Mouse (Mus musculus) stomach, embryonic 16.5 days (tissue): ENCODE measurements around the gene Gins3. TPM values are rescaled to one million over a fixed set of nuclear protein-coding genes. Genes with fewer than 3 reads are reported as not detected.
A peak's percentile ranks its signal among the peaks of the same experiment; 100 is the strongest.
"Not testable (repeated sequence)": the region's sequence is repeated elsewhere in the genome, so short reads cannot be mapped to it uniquely, and the experiment has no call there.

Source experiments
- ATAC-seq: fragments of 200-750 bp; cut with Nextera tagmentation; 2 replicates; pipeline ENCODE4 v1.8.0; 2017; ENCODE audit warnings: moderate number of reproducible peaks, moderate TSS enrichment; ENCODE audit not compliant: insufficient read depth, low FRiP score
- H3K27ac ChIP-seq: fragments of 300-500 bp; sonication (generic); 2 replicates; pipeline ENCODE4 v1.5.1; 2014; ENCODE audit warnings: low read length
- H3K27me3 ChIP-seq: fragments of 300-500 bp; sonication (generic); 2 replicates; pipeline ENCODE4 v1.6.1; 2014; ENCODE audit warnings: low read length, control low read depth, mixed read lengths; ENCODE audit not compliant: control insufficient read depth, insufficient read depth
- H3K36me3 ChIP-seq: fragments of 300-500 bp; sonication (generic); 2 replicates; pipeline ENCODE4 v1.6.1; 2014; ENCODE audit warnings: low read length; ENCODE audit not compliant: control insufficient read depth, insufficient read depth
- H3K4me1 ChIP-seq: fragments of 300-500 bp; sonication (generic); 2 replicates; pipeline ENCODE4 v1.6.1; 2014; ENCODE audit warnings: low read length, control low read depth, mixed read lengths; ENCODE audit not compliant: control insufficient read depth, insufficient read depth
- H3K4me2 ChIP-seq: fragments of 300-500 bp; sonication (generic); 2 replicates; pipeline ENCODE4 v1.6.1; 2014; ENCODE audit warnings: low read depth, low read length, mixed read lengths
- H3K4me3 ChIP-seq: fragments of 300-500 bp; sonication (generic); replicated peaks from 2 replicates; pipeline ENCODE4 v1.5.1; 2014; ENCODE audit warnings: mild to moderate bottlenecking, low read length
- H3K9ac ChIP-seq: fragments of 300-500 bp; sonication (generic); 2 replicates; pipeline ENCODE4 v1.6.1; 2014; ENCODE audit warnings: low read length
- H3K9me3 ChIP-seq: fragments of 300-500 bp; sonication (generic); replicated peaks from 2 replicates; pipeline ENCODE4 v1.6.1; 2016; ENCODE audit warnings: low read length, control low read depth; ENCODE audit not compliant: control insufficient read depth
- WGBS: fragments of 180-500 bp; shearing (Covaris S2); extraction: QIAGEN DNeasy Blood & Tissue Kit; methylation state at CpG from one replicate; pipeline ENCODE4 v1.1.7; 2014; 5-methylcytosine and 5-hydroxymethylcytosine counted together
- polyA plus RNA-seq: library from polyadenylated mRNA; unstranded; fragments of >200 nt; fragmentation: Nextera tagmentation; extraction: Ambion mirVana; gene quantifications from 2 replicates; pipeline ENCODE4 v1.2.1, GENCODE M21; 2015

The Gins3 gene
- polyA plus RNA-seq, 1 experiment from 2014 or later: 15.8 TPM

DNA sequence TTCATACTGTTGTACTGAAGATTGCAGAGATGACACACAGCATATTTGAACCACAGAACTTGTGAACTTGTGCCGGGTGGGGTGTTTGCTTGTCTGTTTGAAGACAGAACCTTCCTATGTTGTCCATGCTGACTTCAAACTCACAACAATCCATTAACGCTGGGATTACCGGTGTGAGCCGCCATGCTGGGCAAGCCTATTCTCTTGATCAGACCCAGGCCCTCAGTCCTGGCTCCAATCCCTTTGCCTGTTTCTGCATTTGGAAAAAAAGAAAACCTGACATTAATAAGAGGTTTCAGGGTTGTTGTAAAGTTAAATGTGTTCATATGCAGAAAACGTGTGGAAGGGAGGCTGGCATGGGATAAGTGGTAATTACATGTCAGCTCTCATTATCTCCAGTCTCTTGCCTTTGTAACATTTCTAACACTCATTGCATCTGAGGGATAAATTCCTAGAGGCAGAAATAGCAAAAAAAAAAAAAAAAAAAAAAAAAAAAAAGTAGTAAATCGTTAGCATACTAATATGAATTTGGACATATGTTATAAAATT, 27.2 kb downstream of the Gins3 start:
- Histone ChIP-seq H3K4me3 (no peak overlapping the region), H3K4me2 (no peak overlapping the region), H3K27me3 (no peaks in the 10 kb centered on the region), H3K4me1 (no peaks in the 10 kb centered on the region), H3K36me3 (no peaks in the 10 kb centered on the region), H3K9ac (no peak overlapping the region), H3K27ac (no peak overlapping the region), H3K9me3 (no peaks in the 10 kb centered on the region)
- 86% methylated on average over 6 of the region's 6 CpGs for WGBS
- ATAC-seq: no peak

GRCm38 (mm10) chr8:95661085-95661484, 27.8 kb downstream of the Gins3 start:
- Histone ChIP-seq H3K9ac (no peak overlapping the region), H3K27me3 (no peaks in the 10 kb centered on the region), H3K27ac (no peak overlapping the region), H3K4me2 (no peak overlapping the region), H3K4me3 (no peak overlapping the region), H3K9me3 (no peaks in the 10 kb centered on the region), H3K4me1 (no peaks in the 10 kb centered on the region), H3K36me3 (no peaks in the 10 kb centered on the region)
- no peak for ATAC-seq
- WGBS: 75% methylated on average over 8 of the region's 8 CpGs

DNA sequence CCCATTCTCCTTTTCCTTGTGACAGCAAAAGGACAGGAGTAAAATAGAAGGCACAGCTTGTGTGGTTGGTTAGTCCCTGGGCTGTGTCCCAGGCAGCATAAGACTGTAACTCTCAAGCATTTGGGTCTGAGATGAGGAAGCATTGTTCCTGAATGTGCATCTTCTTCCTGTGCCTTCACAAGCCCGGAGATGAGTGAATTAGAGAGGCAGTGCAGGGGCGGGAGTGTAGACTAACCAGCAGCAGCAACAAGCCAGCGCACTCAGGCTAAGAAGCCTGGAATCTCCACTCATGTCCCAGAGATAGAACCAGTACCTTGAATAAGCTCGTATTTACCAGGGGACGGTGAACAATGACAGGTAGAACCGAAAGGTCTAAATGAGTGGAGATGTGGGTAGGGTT, 28.3 kb downstream of the Gins3 start:
- H3K9ac ChIP-seq: no peak overlapping the region
- no peak overlapping the region for H3K4me3 ChIP-seq
- H3K4me2 ChIP-seq: no peak overlapping the region
- 85% methylated on average over 6 of the region's 6 CpGs for WGBS
- H3K9me3 ChIP-seq: no peaks in the 10 kb centered on the region
- H3K36me3 ChIP-seq: no peaks in the 10 kb centered on the region
- no peak overlapping the region for H3K27ac ChIP-seq
- ATAC-seq: no peak
- no peaks in the 10 kb centered on the region for H3K27me3 ChIP-seq
- H3K4me1 ChIP-seq: no peaks in the 10 kb centered on the region

- H3K9ac ChIP-seq: no peak overlapping the region
- ATAC-seq: no peak
- 70% methylated on average over 7 of the region's 7 CpGs for WGBS
- no peaks in the 10 kb centered on the region for H3K36me3 ChIP-seq
- no peak overlapping the region for H3K27ac ChIP-seq
- H3K4me3 ChIP-seq: no peak overlapping the region
- no peaks in the 10 kb centered on the region for H3K27me3 ChIP-seq
- H3K9me3 ChIP-seq: no peaks in the 10 kb centered on the region
- no peak overlapping the region for H3K4me2 ChIP-seq
- H3K4me1 ChIP-seq: no peaks in the 10 kb centered on the region
These were observed 29.8 kb downstream of the Gins3 start for GRCm38 (mm10) chr8:95662885-95663598.

DNA sequence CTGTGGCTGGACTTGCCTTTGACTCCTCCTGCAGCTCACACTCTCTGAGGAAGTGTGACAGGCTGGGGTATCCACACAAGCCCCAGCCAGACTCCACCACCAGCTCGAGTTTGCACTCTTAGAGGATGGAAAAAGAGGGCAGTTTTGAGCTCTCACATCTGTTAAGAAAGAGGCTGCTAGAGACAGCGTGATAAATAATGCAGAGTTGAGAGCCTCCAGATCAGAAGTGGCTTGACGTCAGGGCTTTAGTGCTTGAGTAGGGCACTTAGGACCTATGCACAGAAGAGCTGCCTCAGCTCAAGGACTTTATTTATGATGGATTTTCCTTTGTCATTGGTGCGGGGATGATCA, 30.3 kb downstream of the Gins3 start:
- H3K4me1 ChIP-seq: no peaks in the 10 kb centered on the region
- H3K4me3 ChIP-seq: no peak overlapping the region
- no peak overlapping the region for H3K27ac ChIP-seq
- no peak for ATAC-seq
- WGBS: 33% methylated on average over 4 of the region's 4 CpGs
- no peaks in the 10 kb centered on the region for H3K9me3 ChIP-seq
- H3K27me3 ChIP-seq: no peaks in the 10 kb centered on the region
- H3K9ac ChIP-seq: no peak overlapping the region
- H3K4me2 ChIP-seq: no peak overlapping the region
- H3K36me3 ChIP-seq: no peaks in the 10 kb centered on the region

- not testable (repeated sequence) for H3K27me3 ChIP-seq, ATAC-seq
These were observed 32.7 kb downstream of the Gins3 start for GRCm38 (mm10) chr8:95665813-95666452.

DNA sequence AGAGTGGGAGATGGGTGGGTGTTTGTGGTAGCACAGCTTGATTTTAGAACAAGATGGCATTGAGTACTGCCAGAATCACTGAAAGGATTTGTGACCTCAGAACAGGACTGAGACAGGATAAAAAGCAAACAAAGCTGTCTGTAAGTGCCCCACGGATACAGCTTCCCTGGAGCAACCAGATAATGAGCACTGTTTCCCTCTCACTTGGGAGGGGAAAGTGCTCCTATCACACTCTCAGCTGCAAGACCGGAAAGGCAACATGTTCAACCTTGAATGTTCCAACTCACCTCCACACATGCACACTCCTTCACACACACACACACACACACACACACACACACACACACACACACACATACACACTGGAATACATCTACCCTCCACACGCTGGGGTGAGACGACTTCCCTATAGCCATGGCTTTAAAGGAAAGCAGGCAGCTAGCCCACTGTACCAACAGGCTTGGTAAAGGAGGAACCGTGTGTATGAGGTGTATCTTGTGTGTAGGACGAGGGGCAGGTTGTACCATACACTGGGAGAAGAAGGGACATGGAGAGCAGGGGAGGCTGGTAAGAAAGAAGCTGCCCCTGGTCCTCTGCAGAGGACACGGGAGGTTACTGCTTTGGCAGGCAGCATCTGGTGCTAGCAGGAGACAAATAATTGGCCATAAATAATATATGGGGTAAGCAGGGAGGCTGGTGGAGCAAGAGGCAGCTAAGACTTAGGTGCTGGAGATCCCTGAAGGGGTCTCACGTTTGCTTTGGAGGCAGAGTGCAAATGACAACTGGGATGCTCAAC, 35.1 kb downstream of the Gins3 start:
- Histone ChIP-seq H3K27me3 (no peaks in the 10 kb centered on the region), H3K36me3 (no peaks in the 10 kb centered on the region), H3K4me1 (no peaks in the 10 kb centered on the region), H3K27ac (no peak overlapping the region), H3K4me3 (no peak overlapping the region), H3K9me3 (no peaks in the 10 kb centered on the region), H3K9ac (no peak overlapping the region), H3K4me2 (no peak overlapping the region)
- peak; percentile 72; the same call in 1 of the 2 replicates for ATAC-seq
- WGBS: 41% methylated on average over 8 of the region's 8 CpGs

More at GRCm38 (mm10) chr8:95665813-95666452, 32.7 kb downstream of the Gins3 start:
- H3K9me3 ChIP-seq, H3K36me3 ChIP-seq, H3K27ac ChIP-seq, H3K4me3 ChIP-seq, H3K4me1 ChIP-seq, H3K9ac ChIP-seq, H3K4me2 ChIP-seq: not testable (repeated sequence)
- 88% methylated on average over 11 of the region's 11 CpGs for WGBS

GRCm38 (mm10) chr8:95669967-95670366, 36.7 kb downstream of the Gins3 start:
- H3K36me3 ChIP-seq: no peaks in the 10 kb centered on the region
- H3K9me3 ChIP-seq: no peaks in the 10 kb centered on the region

GRCm38 (mm10) chr8:95671861-95672260, 38.6 kb downstream of the Gins3 start:
- Histone ChIP-seq H3K9me3 (no peaks in the 10 kb centered on the region), H3K36me3 (no peaks in the 10 kb centered on the region), H3K27me3 (peaks cover 16% of the 10 kb centered on the region), H3K4me3 (no peak overlapping the region), H3K27ac (no peak overlapping the region), H3K4me1 (no peaks in the 10 kb centered on the region), H3K4me2 (no peak overlapping the region), H3K9ac (no peak overlapping the region)
- ATAC-seq: no peak
- 83% methylated on average over 6 of the region's 6 CpGs for WGBS

More at GRCm38 (mm10) chr8:95669967-95670366, 36.7 kb downstream of the Gins3 start:
- Histone ChIP-seq H3K4me3 (no peak overlapping the region), H3K27ac (no peak overlapping the region), H3K27me3 (no peaks in the 10 kb centered on the region), H3K9ac (no peak overlapping the region), H3K4me1 (no peaks in the 10 kb centered on the region), H3K4me2 (no peak overlapping the region)
- ATAC-seq: no peak
- 86% methylated on average over 2 of the region's 2 CpGs for WGBS
